Mouse (Mus musculus) heart, adult 8-10 months (tissue): ENCODE data around the gene Gnat1. TPM values are rescaled to one million over a fixed set of nuclear protein-coding genes. Genes with fewer than 3 reads are reported as not detected.

ENCODE experiments used
- DNase-seq: peaks from one replicate; pipeline ENCODE4 v3.0.0; 2022; ENCODE audit warnings: low spot score
- total RNA-seq, 4 experiments: library from RNA; stranded (reverse); gene quantifications; 2 replicates each; pipeline ENCODE4 v1.2.4; 2022

Gene Gnat1
- total RNA-seq, result not detected

DNA sequence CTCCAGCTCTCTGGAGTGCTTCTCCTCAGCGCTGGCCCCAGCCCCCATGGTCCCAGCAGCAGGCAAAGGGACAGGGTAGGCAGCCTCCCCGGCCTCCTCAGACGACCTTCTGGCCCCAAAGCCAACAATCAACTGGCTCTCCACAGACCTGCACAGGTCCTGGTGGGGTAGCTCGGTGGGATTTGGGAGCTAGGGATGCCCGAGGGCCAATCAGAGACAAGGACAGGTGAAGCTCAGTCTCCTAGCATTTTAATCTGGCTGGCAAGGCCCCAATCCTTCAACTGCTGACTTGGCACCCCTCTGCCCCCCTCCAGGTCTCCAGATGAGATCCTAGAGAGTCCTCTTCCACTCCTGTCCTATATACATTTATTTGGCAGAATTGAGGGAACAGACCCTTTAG, at the start of gene Gnat1:
TSS of gene Gnat1 (minus strand) at position 212 of the 400 bp plus-strand sequence.
- DNase-seq, result no peak

- DNase-seq, result no peak
These were observed 49.6 kb upstream of the Gnat1 start for GRCm38 (mm10) chr9:107728919-107729670.

GRCm38 (mm10) chr9:107727041-107727440, 47.5 kb upstream of the Gnat1 start:
- no peak for DNase-seq

DNA sequence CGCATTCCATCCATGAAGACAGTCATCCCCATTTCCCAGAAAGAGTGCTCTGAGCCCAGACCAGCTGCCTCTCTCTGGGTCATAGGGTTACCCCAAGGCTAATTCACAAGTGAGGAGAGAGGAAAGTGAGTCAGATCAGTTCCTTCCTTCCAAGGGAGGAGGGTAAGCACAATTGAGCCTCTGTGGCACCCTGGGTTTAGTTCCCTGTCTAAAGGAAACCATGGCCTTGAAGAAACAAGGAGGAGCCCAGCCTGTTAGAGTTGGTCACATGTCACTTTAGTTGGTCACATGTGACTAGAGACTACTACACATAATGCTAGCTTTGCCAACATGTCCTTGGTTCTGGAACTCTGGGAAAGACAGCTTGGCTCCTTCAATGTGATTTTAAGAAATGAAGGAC, 45.3 kb upstream of the Gnat1 start:
- DNase-seq, result peak; percentile 41

DNA sequence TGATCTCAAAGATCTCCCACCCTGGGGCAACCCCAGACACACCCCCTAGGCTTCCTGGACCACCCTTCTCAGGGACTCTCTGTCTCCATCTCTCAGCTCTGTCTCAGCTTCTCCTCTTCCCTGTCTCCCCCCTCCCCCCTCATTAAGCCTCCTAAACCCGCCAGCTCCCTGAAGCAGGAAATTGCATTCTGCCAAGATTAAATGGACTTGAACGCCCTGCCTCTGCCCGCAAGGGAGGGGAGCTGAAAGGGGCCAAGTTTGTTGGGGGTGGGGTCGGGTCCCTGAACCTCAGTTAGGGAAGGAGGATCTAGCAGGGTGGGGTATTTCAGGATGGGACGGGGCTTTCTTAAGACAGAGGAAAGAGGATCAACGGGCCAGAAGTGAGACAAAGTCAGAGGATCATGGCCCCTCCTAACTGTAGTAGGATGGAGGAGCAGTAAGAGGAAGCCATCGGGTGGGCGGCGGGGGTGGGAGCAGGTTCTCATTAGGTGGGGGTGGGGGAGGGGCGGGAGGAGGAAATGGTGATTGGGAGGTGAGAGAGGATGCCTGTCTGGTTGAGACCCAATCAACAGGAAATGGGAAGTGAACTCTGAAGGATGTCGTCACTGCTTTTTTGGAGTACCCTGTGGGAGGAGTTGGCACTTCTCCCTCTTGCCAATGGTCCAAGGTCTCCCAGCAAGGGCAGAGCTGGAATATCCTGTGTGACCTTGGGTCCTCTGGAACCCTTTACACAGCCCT, 44.5 kb upstream of the Gnat1 start:
- peak; percentile 77 for DNase-seq

DNA sequence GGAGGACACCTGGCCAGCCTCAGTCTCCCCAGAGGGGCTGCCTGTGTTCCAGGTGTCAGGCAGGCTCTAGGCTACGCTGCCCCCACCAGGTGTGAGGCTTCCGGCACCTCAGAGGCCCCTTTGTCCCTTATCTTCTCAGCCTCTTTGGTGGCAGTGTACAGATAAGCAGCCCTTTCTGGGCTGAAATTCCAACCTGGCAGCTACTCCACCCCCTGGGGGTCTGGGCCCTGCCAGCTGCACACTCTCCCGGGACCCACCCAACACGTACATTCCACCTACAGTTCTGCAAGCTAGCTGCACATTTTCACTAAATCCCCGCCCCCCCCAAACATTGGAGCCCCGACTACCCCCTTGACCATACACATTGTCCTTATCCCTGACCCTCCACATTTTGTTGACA, 43.8 kb upstream of the Gnat1 start:
- no peak for DNase-seq

GRCm38 (mm10) chr9:107718781-107719540, 39.4 kb upstream of the Gnat1 start:
- no peak for DNase-seq

DNA sequence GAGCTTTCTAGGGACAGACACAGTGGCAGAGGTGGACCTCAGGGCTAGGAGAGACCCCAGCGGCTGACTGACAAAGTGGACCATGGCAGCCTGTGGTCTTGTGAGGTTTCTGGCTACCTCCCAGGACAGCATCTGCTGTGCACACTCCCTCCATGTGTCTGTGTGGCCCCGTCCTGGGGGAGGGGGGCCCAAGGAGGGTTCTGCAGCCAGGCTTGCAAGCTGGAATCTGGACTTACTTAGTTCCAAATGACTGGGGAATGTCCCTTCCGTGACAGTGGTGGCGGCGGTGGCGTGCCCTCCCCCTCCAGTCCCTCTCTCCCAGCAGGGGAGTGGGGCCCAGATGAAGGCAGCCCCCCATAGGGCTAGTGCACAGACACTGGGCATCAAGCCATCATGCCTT, 37.4 kb upstream of the Gnat1 start:
- no peak for DNase-seq

DNA sequence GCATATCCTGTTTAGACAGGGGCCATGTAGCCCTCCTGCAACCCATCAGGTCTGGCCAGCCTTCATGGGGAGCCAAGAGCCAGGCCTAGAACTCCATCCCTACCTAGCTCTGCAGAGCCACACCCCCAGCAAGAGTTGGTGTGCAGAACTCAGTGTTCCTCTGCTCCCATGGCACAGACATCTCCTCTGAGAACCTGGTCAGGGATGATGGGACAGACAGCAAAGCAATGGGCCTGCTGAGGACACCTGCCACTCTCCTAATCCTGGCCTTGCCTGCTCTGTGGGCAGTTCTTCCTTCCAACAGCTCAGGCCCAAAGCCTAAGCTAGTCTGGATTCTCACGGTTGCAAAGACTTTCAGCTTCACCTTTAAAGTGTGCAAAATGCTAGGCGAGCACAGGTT, 36.1 kb upstream of the Gnat1 start:
- no peak for DNase-seq

DNA sequence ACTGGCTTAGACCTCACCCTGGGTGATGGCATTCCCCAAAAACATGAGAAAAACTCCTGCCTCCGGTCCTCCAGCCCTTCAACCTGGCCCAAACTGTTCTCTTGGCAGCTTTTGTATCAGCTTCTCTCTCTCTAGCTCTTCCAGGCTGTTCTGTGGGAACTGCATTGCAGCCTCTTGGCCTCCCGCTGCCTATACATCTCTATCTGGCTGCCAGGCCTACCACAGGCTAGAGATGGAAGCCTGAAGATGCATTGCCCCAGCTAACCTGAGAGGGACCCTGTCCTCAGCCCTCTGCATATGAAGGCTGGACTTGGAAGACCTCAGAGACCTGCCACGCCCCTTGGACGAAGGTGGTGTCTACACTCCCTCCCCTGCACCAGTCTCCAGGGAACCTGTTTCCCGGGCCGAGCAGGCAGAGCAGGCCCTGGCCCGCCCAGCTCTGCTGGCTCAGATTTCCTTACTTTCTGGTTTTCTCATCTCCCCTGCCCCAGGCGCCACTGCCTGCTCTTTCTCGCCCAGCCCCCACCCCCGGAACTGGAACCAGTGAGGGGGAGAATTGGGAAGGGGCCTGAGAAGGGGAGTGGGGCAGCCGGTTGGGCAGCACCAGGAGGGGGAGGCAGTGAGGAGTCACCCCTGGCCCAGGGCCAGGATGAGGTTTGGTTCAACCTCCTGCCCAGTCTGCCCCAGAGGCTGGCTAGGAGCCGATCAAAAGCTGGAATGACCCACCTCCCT, 34.9 kb upstream of the Gnat1 start:
- DNase-seq, result no peak

DNA sequence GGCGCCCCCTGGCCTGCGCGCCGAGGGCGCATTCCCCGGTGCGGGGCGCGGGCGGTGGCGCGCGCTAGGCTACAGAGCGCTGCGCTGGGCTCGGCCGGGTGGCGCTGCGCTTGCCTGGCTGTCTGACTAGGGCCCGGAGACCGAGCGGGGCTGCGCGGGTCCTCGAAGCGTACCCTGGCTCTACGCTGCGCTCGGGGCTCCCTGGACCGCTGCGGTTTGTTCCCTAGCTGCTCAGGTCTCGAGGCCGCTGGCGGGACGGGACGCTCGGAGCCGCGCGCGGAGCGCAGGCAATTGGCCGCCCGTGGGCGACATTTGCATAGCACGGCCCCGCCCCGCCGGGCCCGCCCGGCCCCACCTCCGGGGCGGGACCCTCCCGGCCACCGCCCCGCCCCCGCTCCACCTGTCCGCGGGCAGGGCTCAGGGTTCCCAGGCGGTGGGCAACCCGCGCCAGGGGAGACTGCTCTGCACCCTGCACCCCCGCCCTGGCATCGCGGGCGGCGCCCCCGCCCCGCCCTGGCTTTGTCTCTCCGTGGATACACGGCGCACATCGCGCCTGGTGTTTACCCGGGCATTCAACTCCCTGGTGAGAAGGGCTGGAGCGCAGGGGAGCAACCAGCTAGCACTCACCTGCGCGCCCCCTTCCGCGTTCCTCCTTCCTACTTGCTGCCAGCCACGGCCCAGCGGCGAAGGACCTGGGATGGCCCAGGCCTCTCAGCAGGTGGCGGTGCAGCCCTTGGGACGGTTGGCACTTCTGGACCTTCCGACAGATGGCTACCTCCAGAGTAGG, 30.4 kb upstream of the Gnat1 start, which contains the start of gene Sema3f:
TSS of gene Sema3f (minus strand) at position 779 of the 787 bp plus-strand sequence.
- no peak for DNase-seq

DNA sequence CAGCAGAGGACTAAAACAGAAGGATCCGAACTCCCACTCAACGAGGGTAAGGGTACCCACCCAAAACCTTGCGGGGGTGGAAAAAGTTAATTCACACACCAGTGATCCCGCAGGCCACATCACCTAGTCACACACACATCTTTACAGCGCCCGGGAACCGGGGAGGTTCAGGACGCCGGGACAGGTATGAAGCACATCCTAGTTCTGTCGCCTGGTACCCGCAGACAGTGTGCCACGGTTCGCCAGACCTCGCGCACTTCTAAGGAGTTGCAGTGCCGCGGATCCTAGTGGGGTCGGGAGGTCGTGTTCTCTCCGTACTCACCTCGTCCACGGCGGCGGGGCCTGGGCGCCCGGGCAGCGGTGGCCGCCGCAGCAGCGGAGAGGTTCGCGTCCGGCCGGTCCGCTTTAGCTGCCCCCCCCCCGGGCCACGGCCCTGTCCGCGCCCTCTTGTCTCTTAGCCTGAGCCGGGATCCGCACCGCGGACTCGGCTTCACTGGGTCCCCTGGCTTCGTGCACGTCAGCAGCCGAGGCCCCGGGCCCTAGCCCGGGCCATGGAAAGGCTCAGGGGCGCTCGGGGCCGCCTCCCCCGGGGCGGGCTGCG, 29.7 kb upstream of the Gnat1 start:
- no peak for DNase-seq

GRCm38 (mm10) chr9:107708439-107709095, 29.1 kb upstream of the Gnat1 start:
- DNase-seq, result no peak

- DNase-seq, result no peak
These were observed 28.4 kb upstream of the Gnat1 start for GRCm38 (mm10) chr9:107707701-107708438.

DNA sequence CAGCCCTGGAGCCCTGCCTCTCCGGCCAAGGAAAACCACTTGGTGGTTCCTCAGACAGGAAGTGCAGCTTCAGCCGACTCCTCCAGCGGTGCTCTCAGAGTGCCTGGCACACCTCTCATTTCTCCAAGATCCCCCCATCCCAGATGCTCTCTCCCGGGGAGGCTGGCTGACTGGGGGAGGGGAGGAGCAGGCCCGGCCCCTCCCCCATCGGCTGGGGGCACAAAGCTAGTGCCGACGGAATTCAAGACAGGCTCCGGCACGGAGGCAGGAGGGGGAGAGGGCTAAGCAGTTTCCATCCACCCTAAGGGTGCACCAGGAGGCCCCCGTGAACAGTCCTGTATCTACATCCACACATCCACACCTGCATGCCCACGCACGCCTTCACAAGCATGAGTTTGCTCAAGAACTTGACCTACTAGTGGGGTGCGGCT, 27.3 kb upstream of the Gnat1 start:
- DNase-seq, result no peak

- DNase-seq, result no peak
These were observed 24.0 kb upstream of the Gnat1 start for GRCm38 (mm10) chr9:107703337-107704122.

DNA sequence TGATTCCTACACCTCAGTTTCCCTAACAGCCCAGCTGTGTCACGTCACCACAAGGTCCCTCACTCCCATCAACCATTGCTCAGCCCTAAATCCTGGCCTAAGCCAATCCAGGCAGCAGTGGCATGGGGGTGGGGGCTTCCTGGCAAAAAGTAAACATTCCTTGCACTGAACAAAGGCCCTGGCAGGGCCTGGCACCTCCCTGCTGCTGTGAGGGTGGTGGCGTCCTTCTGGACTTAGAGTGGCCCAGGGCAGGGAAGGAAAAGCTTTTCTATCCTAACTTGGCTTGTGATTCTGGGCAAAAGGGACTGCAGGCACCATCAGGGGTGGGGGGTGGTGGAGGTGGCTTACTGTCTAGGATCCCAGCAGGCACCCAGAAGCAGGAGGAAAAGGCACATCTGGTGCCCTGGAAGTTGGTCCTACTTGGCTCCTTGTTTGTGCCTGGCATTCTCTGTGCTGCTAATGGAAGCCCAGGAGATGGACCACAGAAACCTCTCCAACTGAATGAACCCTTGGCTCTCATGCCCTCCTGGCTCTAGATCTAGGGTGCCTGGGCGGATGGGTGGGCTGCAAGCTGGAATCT, 23.2 kb upstream of the Gnat1 start:
- no peak for DNase-seq

DNA sequence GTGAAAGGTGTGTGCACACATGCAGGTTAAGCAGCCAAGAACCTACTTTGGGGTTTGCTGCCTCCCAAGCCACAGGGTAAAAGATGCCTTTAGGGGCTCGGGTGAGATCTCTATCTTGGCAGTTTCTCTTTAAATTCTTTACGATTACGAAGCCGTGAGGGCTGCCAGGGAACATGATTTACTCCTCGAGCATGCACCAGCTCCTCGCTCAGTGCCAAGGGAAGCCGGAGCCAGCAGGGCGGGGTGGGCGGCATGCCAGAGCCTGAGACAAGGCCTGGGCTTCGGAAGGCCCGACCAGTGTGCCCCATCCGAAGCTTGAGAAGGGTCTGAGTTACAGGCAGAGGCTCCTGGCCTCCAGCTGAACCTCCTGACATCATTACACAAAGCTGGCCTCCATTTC, 22.1 kb upstream of the Gnat1 start:
- no peak for DNase-seq
